Mouse (Mus musculus) neural tube, embryonic 13.5 days (tissue): ENCODE measurements around the gene Celf2. TPM values are rescaled to one million over a fixed set of nuclear protein-coding genes. Genes with fewer than 3 reads are reported as not detected.

ENCODE experiments used
- ATAC-seq: fragments of 200-750 bp; cut with Nextera tagmentation; 2 replicates; pipeline ENCODE4 v1.8.0; 2017; ENCODE audit warnings: low read depth, mild to moderate bottlenecking, moderate TSS enrichment, moderate library complexity
- H3K27ac ChIP-seq: fragments of 300-500 bp; sonication (generic); replicated peaks from 2 replicates; pipeline ENCODE4 v1.5.1; 2015; ENCODE audit warnings: moderate library complexity, mild to moderate bottlenecking, inconsistent platforms
- H3K27me3 ChIP-seq: fragments of 300-500 bp; sonication (generic); 2 replicates; pipeline ENCODE4 v1.6.1; 2015; ENCODE audit warnings: mild to moderate bottlenecking, inconsistent platforms
- H3K36me3 ChIP-seq: fragments of 300-500 bp; sonication (generic); 2 replicates; pipeline ENCODE4 v1.6.1; 2015; ENCODE audit warnings: mild to moderate bottlenecking, inconsistent platforms
- H3K4me1 ChIP-seq: fragments of 300-500 bp; sonication (generic); replicated peaks from 2 replicates; pipeline ENCODE4 v1.6.1; 2015; ENCODE audit warnings: inconsistent platforms
- H3K4me2 ChIP-seq: fragments of 300-500 bp; sonication (generic); 2 replicates; pipeline ENCODE4 v1.6.1; 2015; ENCODE audit warnings: inconsistent platforms, mild to moderate bottlenecking, moderate library complexity
- H3K4me3 ChIP-seq: fragments of 300-500 bp; sonication (generic); 2 replicates; pipeline ENCODE4 v1.5.1; 2015; ENCODE audit warnings: mild to moderate bottlenecking, inconsistent platforms
- H3K9ac ChIP-seq: fragments of 300-500 bp; sonication (generic); 2 replicates; pipeline ENCODE4 v1.6.1; 2015; ENCODE audit warnings: moderate library complexity, mild to moderate bottlenecking, inconsistent platforms
- H3K9me3 ChIP-seq: fragments of 300-500 bp; sonication (generic); 2 replicates; pipeline ENCODE4 v1.6.1; 2016; ENCODE audit warnings: inconsistent platforms
- WGBS: fragments of 180-500 bp; shearing (Covaris S2); methylation state at CpG from one replicate; pipeline ENCODE4 v1.1.7; 2015; 5-methylcytosine and 5-hydroxymethylcytosine counted together
- polyA plus RNA-seq: library from polyadenylated mRNA; unstranded; fragments of >200 nt; fragmentation: Nextera tagmentation; extraction: Ambion mirVana; gene quantifications from 2 replicates; pipeline ENCODE4 v1.2.1, GENCODE M21; 2015

The Celf2 gene
- polyA plus RNA-seq, 1 experiment from 2014 or later: 111 TPM

DNA sequence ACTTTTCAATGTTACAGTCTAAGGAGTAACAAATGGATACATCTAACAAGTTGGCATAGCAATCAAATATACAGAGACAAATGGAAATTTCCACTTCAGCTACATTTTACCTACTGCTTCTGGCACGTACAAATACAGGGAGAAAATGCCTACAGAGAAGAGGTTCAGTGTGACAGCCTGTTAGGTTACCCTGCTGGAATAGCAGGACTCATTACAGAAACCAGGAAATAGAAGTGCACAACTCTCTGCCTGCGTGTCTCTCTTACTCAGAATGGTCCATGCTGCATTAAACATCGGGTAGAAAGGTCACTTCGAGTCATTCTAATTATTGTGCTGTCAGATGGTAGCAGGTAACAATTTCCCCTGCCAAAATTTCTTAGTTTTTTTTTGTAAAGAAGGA lies 141.6 kb downstream of the Celf2 start:
- Histone ChIP-seq H3K4me3 (no peak overlapping the region), H3K27ac (no peak overlapping the region), H3K9ac (no peak overlapping the region), H3K4me1 (no peaks in the 10 kb centered on the region), H3K27me3 (no peaks in the 10 kb centered on the region), H3K36me3 (no peaks in the 10 kb centered on the region), H3K9me3 (no peaks in the 10 kb centered on the region), H3K4me2 (no peak overlapping the region)
- WGBS: 92% methylated on average over 4 of the region's 4 CpGs
- no peak for ATAC-seq

DNA sequence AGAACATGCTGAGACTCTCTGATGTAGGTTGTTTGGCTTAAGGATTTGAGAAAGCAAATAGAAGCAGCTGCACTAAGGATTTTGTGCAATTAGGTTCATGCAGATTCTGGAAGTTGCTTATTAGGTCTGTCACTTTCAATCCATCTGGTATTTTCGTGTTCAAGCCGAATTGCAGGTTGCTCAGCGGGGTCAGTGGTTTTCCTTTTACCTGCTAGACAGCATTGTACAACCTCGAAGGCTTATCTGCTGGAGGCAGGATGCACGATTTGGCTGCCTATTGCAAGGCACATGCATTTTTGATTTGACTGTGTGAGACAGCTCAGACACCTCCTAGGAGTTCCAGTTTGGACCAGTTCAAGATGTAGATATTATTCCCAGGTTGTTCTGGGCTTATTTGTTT lies 149.8 kb downstream of the Celf2 start:
- Histone ChIP-seq H3K9ac (no peak overlapping the region), H3K4me2 (no peak overlapping the region), H3K9me3 (no peaks in the 10 kb centered on the region), H3K36me3 (no peaks in the 10 kb centered on the region), H3K4me3 (no peak overlapping the region), H3K27ac (no peak overlapping the region), H3K27me3 (no peaks in the 10 kb centered on the region), H3K4me1 (no peaks in the 10 kb centered on the region)
- WGBS: 85% methylated on average over 5 of the region's 5 CpGs
- no peak for ATAC-seq

DNA sequence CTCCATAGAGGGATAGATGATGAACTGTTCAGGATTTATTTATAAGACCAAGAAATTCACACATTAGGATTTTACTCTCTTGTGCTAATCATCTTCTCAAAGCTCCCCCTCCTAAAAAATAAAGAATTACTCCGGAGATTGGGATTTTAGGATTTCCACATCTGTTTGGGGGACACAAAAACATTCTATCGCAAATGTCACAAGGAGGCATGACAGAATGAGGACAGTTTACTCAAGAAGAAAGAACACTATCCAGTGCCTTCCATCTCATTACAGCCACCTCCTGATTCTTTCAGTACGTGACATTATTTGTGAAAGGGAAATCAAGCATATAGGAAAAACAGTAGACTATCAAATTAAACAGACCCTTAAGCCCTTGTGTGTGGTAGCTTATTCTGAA lies 150.5 kb downstream of the Celf2 start:
- Histone ChIP-seq H3K4me1 (no peaks in the 10 kb centered on the region), H3K9me3 (no peaks in the 10 kb centered on the region), H3K36me3 (no peaks in the 10 kb centered on the region), H3K4me2 (no peak overlapping the region), H3K27ac (no peak overlapping the region), H3K9ac (no peak overlapping the region), H3K4me3 (no peak overlapping the region), H3K27me3 (no peaks in the 10 kb centered on the region)
- no peak for ATAC-seq
- WGBS: 77% methylated on average over 3 of the region's 3 CpGs

DNA sequence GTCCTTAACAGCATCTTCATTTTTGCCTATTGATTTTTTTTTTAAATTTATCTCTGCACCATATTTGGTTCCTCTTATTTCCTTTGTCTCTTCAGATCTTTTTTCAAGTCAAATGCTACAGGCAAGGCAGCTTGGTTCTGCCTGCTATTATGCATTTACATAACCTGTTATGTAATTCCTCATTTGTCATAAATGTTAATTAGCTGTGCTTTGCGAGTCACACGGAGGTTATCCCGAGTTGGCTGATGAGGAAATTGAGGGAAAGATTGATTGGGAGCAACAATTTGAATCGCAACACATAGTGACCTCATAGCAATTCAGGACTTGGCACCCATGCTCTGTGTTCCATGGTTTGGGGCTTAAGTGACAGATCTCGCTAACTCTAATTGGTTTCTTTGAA lies 158.1 kb downstream of the Celf2 start:
- no peaks in the 10 kb centered on the region for H3K27me3 ChIP-seq
- ATAC-seq: no peak
- WGBS: 86% methylated on average over 5 of the region's 5 CpGs

DNA sequence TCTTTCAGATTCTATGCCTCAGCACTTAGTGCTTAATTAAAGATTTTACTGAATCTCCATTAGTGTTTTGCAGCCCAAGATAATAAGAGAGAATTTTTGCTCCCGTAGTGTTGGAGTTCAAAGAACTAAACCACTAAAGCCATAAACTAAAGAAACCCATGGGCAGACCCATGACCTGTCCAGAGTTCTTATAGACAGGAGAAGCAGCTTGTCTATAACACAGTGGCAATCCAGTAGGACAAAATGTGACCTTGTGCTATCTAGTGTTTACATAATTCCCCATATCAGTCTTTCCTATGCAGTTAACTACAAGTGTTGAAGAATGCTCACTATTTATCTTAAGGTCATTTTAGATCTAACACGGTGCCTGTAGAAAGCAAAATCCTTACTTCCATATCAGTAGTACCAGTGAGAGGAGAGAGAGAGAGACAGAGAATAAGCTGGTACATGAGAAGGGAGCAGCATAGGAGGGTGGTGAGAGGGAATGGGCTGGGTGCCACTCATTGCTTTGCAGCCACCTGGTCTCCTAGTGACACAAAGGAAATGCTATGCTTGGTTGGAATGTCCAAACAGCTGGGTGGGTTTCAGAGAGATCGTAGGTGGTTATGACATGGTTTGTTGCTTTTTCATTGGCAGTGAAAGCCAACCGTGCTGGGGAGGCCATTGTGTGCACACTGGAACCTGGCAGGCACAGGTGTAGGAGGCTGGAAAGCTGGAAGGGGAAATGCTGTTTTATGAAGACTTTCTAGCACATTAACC lies 162.5 kb downstream of the Celf2 start:
- H3K27me3 ChIP-seq: no peaks in the 10 kb centered on the region
- H3K4me1 ChIP-seq: 0 out of 2 replicates have a peak, but pooled peaks cover 3% of the 10 kb centered on the region
- H3K9ac ChIP-seq: no peak overlapping the region
- ATAC-seq: no peak
- H3K36me3 ChIP-seq: no peaks in the 10 kb centered on the region
- no peak overlapping the region for H3K27ac ChIP-seq
- H3K9me3 ChIP-seq: no peaks in the 10 kb centered on the region
- H3K4me3 ChIP-seq: no peak overlapping the region
- 77% methylated on average over 4 of the region's 4 CpGs for WGBS
- H3K4me2 ChIP-seq: no peak overlapping the region

More for the DNA sequence above, 158.1 kb downstream of the Celf2 start:
- no peak overlapping the region for H3K4me2 ChIP-seq
- no peak overlapping the region for H3K4me3 ChIP-seq
- no peaks in the 10 kb centered on the region for H3K36me3 ChIP-seq
- H3K9ac ChIP-seq: no peak overlapping the region
- H3K9me3 ChIP-seq: no peaks in the 10 kb centered on the region
- no peak overlapping the region for H3K27ac ChIP-seq
- 0 out of 2 replicates have a peak, but pooled peaks cover 3% of the 10 kb centered on the region for H3K4me1 ChIP-seq

DNA sequence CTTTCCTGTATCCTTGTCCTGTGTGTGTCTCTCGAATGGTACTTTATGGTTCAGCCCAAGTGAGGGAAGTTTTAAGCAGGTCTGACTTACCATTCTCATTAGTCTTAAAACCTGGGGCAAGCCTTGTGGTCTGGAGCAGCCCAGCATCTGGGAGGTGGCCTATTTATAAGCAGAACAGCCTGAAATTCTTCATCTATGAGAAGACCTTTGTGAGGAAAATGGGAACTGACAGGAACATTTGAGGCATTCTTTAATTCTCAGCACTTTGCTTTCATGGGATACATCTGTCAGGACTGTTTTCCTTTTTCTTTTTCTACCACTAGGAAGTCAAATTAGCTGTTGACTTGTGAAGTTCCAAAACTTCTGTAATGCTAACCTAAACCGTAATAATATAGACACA lies 164.4 kb downstream of the Celf2 start:
- H3K4me1 ChIP-seq: 0 out of 2 replicates have a peak, but pooled peaks cover 3% of the 10 kb centered on the region
- H3K4me3 ChIP-seq: no peak overlapping the region
- no peak overlapping the region for H3K4me2 ChIP-seq
- no peak for ATAC-seq
- H3K27ac ChIP-seq: no peak overlapping the region
- WGBS: 94% methylated on average over 2 of the region's 2 CpGs
- H3K9ac ChIP-seq: no peak overlapping the region
- no peaks in the 10 kb centered on the region for H3K9me3 ChIP-seq
- H3K36me3 ChIP-seq: no peaks in the 10 kb centered on the region
- no peaks in the 10 kb centered on the region for H3K27me3 ChIP-seq

DNA sequence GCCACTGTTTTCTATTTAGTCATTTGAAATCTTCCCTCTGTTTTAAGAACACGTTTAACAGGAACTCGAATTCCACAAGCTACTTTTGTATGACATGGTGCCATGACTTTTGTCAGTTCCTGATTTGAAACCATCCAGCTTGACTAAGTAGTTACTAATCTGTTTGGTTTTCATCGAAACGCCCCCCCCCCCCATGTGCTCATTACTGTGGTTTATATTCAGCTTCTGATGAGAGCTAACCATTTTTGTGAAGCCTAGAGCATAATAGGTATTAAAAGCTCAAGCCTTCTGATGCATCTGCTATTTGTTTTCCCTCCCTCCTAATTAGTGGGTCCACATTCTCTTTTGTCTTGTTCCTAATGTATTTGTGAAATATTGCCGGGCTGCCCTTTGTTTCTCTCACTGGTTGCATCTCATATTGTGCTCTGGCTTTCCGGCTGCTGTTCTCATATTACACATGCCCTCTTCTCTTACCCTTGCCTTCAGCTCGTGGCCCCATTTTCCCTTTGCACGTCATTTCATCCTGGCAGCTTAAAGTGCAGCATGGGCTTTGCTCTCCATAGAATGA lies 166.4 kb downstream of the Celf2 start:
- Histone ChIP-seq H3K4me3 (no peak overlapping the region), H3K4me2 (no peak overlapping the region), H3K9ac (no peak overlapping the region), H3K4me1 (no peaks in the 10 kb centered on the region), H3K27me3 (no peaks in the 10 kb centered on the region), H3K27ac (no peak overlapping the region), H3K36me3 (no peaks in the 10 kb centered on the region), H3K9me3 (no peaks in the 10 kb centered on the region)
- ATAC-seq: no peak
- 71% methylated on average over 8 of the region's 8 CpGs for WGBS

DNA sequence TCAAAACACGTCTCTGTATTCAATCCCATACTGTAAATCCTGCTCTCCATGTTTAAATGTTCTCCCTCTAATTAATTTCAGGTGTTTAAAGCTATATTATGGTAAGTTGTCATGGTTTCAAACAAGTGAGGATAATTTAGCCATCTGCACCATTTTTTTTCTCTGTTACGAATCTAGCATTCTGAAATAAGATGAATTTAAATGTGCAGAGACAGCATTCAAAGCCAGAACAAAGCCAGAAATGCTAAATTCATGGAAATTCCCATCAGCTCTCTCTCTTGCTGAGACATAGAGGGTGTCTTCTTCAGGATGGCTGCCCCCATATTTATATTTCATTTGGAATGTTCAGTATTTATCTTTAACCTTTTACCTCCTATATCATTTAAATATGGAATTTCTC lies 174.5 kb downstream of the Celf2 start:
- no peak overlapping the region for H3K9ac ChIP-seq
- no peak overlapping the region for H3K27ac ChIP-seq
- no peak overlapping the region for H3K4me2 ChIP-seq
- no peaks in the 10 kb centered on the region for H3K9me3 ChIP-seq
- no peaks in the 10 kb centered on the region for H3K36me3 ChIP-seq
- H3K4me1 ChIP-seq: no peaks in the 10 kb centered on the region
- no peaks in the 10 kb centered on the region for H3K27me3 ChIP-seq
- no peak overlapping the region for H3K4me3 ChIP-seq
- 84% methylated on average over 2 of the region's 2 CpGs for WGBS
- no peak for ATAC-seq

DNA sequence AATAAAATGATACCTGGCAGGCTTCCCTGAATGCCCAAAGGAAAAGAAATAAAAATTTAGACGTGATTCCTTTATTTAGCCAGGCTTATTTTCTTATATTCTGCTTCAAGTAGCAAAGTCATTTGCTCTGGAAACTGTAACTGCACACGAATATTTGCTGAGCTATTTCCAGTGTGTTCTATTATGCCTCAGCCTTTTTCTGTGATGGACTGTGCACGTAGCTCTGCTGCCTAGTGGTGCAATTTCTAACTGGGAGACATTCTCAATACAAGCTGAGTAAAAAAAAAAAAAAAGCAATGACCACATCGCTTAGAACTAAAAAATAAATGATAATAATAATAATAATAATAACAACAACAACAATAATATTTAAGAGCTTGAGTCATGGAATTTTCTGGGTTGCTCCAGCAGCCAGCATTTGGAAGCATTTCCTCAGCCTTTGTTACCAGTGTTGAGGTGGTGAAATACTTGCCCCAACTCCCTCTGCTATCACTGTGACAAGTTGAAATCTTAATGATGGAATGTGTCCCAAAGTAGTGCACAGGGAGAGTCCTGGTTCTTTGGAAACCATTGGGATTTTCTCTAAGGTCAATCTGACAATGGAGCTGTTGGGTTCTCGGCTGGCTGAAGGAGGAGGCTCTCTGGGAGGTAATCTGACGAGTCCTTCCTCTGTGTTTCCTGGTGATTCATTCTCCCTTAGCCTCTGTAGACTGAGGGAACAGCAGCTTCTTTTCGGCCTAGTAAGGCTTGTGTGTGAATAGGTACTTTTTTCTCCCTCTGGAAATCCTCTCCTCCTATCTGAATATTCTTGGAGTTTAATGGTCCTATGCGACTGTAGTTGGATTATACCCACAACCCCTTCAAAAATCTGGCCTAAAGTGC lies 181.1 kb downstream of the Celf2 start:
- H3K9me3 ChIP-seq: no peaks in the 10 kb centered on the region
- H3K36me3 ChIP-seq: no peaks in the 10 kb centered on the region
- H3K4me2 ChIP-seq: no peak overlapping the region
- H3K4me1 ChIP-seq: no peaks in the 10 kb centered on the region
- H3K9ac ChIP-seq: no peak overlapping the region
- H3K4me3 ChIP-seq: no peak overlapping the region
- no peak for ATAC-seq
- 76% methylated on average over 8 of the region's 8 CpGs for WGBS
- H3K27me3 ChIP-seq: no peaks in the 10 kb centered on the region
- H3K27ac ChIP-seq: no peak overlapping the region

DNA sequence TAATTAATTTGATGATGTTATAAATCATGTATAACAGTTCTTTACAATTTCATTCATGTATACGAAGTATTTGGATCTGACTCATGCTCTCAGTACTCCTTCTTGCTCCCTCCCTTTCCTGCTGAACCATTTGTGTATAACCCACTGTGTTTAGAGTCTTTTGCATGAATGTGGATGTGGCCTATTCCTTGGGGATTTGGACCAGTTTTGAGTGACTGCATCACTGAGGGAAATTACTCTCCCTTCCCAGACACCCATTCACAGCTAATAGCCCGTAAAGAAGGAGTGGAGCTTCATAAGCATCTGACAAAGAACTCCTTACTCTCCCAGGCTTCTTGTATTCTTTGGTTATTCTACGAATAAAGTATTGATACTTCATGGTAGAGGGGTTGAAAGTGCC lies 189.6 kb downstream of the Celf2 start:
- no peaks in the 10 kb centered on the region for H3K27me3 ChIP-seq
- H3K27ac ChIP-seq: no peak overlapping the region
- H3K36me3 ChIP-seq: no peaks in the 10 kb centered on the region
- H3K4me2 ChIP-seq: no peak overlapping the region
- no peak overlapping the region for H3K4me3 ChIP-seq
- H3K9me3 ChIP-seq: no peaks in the 10 kb centered on the region
- H3K9ac ChIP-seq: no peak overlapping the region
- 25% methylated on average over 3 of the region's 3 CpGs for WGBS
- peaks cover 12% of the 10 kb centered on the region for H3K4me1 ChIP-seq
- ATAC-seq: peak; percentile 36; the same call in 1 of the 2 replicates

DNA sequence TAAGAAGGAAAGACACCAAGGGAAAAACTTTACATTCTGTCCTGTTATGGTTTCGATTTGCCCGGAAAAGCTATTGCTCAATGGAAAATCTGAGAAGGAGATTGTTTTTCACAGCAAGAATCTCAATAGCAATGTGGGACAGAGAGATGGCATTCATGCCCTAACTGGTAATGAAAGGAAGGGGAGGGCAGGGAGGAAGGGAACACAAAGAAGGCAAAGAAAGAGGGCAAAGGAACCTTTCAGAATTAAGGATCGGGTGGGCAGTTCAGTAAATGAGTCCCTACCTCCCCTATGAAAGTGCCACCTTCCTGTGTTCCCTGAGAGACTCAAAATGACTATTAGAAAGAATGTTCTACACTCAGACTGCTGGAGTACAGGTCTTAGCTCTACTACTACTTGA lies 197.6 kb downstream of the Celf2 start:
- Histone ChIP-seq H3K36me3 (no peaks in the 10 kb centered on the region), H3K4me3 (no peak overlapping the region), H3K27ac (no peak overlapping the region), H3K27me3 (no peaks in the 10 kb centered on the region), H3K4me1 (peaks cover 24% of the 10 kb centered on the region), H3K9me3 (no peaks in the 10 kb centered on the region), H3K4me2 (no peak overlapping the region), H3K9ac (no peak overlapping the region)
- no peak for ATAC-seq
- WGBS: 37% methylated on average over 3 of the region's 3 CpGs

DNA sequence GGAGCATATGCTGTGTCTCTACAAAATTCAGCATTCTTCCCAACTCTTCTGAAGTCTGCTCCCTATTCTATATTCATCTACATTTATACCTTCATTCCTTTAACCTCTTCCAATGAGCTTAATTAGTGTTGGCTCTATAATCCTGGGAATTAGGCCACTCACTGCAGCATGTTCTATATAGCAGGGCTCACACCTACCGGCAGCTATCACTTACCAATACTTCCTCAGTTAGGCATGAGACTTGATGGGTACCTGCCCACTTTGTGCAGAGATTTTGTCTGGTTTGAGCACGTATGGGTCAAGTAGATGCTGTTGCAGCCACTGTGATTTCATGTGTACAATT lies 198.6 kb downstream of the Celf2 start:
- no peak overlapping the region for H3K4me3 ChIP-seq
- no peak overlapping the region for H3K4me2 ChIP-seq
- H3K9ac ChIP-seq: no peak overlapping the region
- no peaks in the 10 kb centered on the region for H3K36me3 ChIP-seq
- no peaks in the 10 kb centered on the region for H3K27me3 ChIP-seq
- peaks cover 24% of the 10 kb centered on the region for H3K4me1 ChIP-seq
- no peak overlapping the region for H3K27ac ChIP-seq
- H3K9me3 ChIP-seq: no peaks in the 10 kb centered on the region
- WGBS: 80% methylated on average over 2 of the region's 2 CpGs
- ATAC-seq: no peak
